Mouse (Mus musculus): ENCODE results near the gene Idh1. TPM values are rescaled to one million over a fixed set of nuclear protein-coding genes. Genes with fewer than 3 reads are reported as not detected.

The Idh1 gene
- polyA plus RNA-seq, 1 experiment = 35.1 TPM

DNA sequence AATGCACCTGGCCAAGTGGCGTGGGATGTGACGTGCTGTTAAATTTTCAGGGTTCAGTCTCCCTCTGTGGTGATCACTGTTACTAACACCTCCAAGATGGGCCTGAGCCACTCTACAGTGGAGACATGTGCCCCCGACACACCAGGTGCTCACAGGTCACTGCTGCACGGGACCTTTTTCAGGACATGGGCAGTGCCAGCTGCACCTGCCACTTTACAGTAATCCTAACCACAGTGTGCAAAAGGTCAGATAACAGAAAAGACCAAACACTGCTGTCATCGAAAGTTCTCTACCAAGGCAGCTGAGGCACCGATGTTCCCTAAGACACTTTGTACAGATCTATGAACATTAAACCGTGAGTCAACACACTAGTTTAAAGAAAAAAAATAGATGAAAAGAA lies 16.8 kb downstream of the Idh1 start:
- H3K4me1 ChIP-seq (ENCODE audit: control insufficient read depth, insufficient read depth, insufficient read length, low read length) = peaks cover 4% of the 10 kb centered on the region
- H3K36me3 ChIP-seq (ENCODE audit: control insufficient read depth, insufficient read depth, low read length) = peaks cover 80% of the 10 kb centered on the region
- 58% methylated on average over 7 of the region's 7 CpGs for WGBS
- TF ChIP-seq CTCF (IDR thresholded peaks at IDR 0.05; ENCODE audit: extremely low read depth, insufficient read length, insufficient replicate concordance, low read depth, low read length) = no peak
- H3K27me3 ChIP-seq (ENCODE audit: control insufficient read depth, insufficient read depth, low read length) = no peaks in the 10 kb centered on the region
- H3K4me3 ChIP-seq (ENCODE audit: low read depth, low read length) = no peak overlapping the region
- no peak overlapping the region for H3K27ac ChIP-seq (ENCODE audit: insufficient read depth, low read depth, low read length)

GRCm38 (mm10) chr1:65167496-65167895 lies 18.8 kb downstream of the Idh1 start:
- H3K4me1 ChIP-seq (ENCODE audit: control insufficient read depth, insufficient read depth, insufficient read length, low read length) = no peaks in the 10 kb centered on the region
- H3K27ac ChIP-seq (ENCODE audit: insufficient read depth, low read depth, low read length) = no peak overlapping the region
- 43% methylated on average over 1 of the region's 1 CpGs for whole genome bisulfite sequencing
- no peak overlapping the region for H3K4me3 ChIP-seq (ENCODE audit: low read depth, low read length)
- H3K27me3 ChIP-seq (ENCODE audit: control insufficient read depth, insufficient read depth, low read length) = no peaks in the 10 kb centered on the region
- TF ChIP-seq POLR2A (IDR thresholded peaks at IDR 0.05; ENCODE audit: low read depth, low read length) (no peak), CTCF (IDR thresholded peaks at IDR 0.05; ENCODE audit: extremely low read depth, insufficient read length, insufficient replicate concordance, low read depth, low read length) (no peak)
- H3K36me3 ChIP-seq (ENCODE audit: control insufficient read depth, insufficient read depth, low read length) = peaks cover 79% of the 10 kb centered on the region

DNA sequence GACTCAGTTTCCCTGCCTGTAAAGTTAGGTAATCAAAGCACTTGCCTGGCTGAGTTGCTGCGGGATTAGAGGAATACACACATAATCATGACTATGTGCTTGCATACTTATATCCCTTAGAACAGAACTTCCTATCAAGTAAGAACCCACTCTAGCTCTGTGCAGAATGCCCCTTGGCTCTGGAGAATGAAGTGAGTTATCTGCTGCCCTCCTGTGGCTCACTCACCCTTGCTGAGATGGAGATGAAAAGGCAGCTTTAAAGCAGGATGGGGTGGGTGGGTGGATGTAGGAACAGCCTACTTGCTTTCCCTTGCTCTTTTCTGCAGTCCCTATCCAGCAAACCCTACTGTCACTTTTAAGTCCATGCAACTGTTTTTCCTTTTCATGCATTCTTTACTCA lies 24.1 kb downstream of the Idh1 start:
- Histone ChIP-seq H3K36me3 (ENCODE audit: control insufficient read depth, insufficient read depth, low read length) (peaks cover 76% of the 10 kb centered on the region), H3K4me1 (ENCODE audit: control insufficient read depth, insufficient read depth, insufficient read length, low read length) (no peaks in the 10 kb centered on the region), H3K27ac (ENCODE audit: insufficient read depth, low read depth, low read length) (no peak overlapping the region), H3K27me3 (ENCODE audit: control insufficient read depth, insufficient read depth, low read length) (no peaks in the 10 kb centered on the region), H3K4me3 (ENCODE audit: low read depth, low read length) (no peak overlapping the region)
- no peak for TF ChIP-seq CTCF (IDR thresholded peaks at IDR 0.05; ENCODE audit: extremely low read depth, insufficient read length, insufficient replicate concordance, low read depth, low read length)
- no peak for TF ChIP-seq POLR2A (IDR thresholded peaks at IDR 0.05; ENCODE audit: low read depth, low read length)
- WGBS = 93% methylated on average over 1 of the region's 1 CpGs

- peak overlapping the region; percentile 70; the same call in 1 of the 2 replicates for H3K27ac ChIP-seq (ENCODE audit: insufficient read depth, low read depth, low read length)
- no peak for TF ChIP-seq POLR2A (IDR thresholded peaks at IDR 0.05; ENCODE audit: low read depth, low read length)
- TF ChIP-seq CTCF (IDR thresholded peaks at IDR 0.05; ENCODE audit: extremely low read depth, insufficient read length, insufficient replicate concordance, low read depth, low read length) = no peak
Observed at GRCm38 (mm10) chr1:65156111-65156510, 30.2 kb downstream of the Idh1 start.

GRCm38 (mm10) chr1:65154814-65155213 lies 31.5 kb downstream of the Idh1 start:
- peak overlapping the region; percentile 87; the same call in 1 of the 2 replicates for H3K27ac ChIP-seq (ENCODE audit: insufficient read depth, low read depth, low read length)
- H3K4me1 ChIP-seq (ENCODE audit: control insufficient read depth, insufficient read depth, insufficient read length, low read length) = peaks cover 8% of the 10 kb centered on the region; the same call in 1 of the 2 replicates
- H3K36me3 ChIP-seq (ENCODE audit: control insufficient read depth, insufficient read depth, low read length) = peaks cover 17% of the 10 kb centered on the region
- no peaks in the 10 kb centered on the region for H3K27me3 ChIP-seq (ENCODE audit: control insufficient read depth, insufficient read depth, low read length)
- no peak overlapping the region for H3K4me3 ChIP-seq (ENCODE audit: low read depth, low read length)
- TF ChIP-seq POLR2A (IDR thresholded peaks at IDR 0.05; ENCODE audit: low read depth, low read length) (no peak), CTCF (IDR thresholded peaks at IDR 0.05; ENCODE audit: extremely low read depth, insufficient read length, insufficient replicate concordance, low read depth, low read length) (no peak)

More at GRCm38 (mm10) chr1:65156111-65156510, 30.2 kb downstream of the Idh1 start:
- no peak overlapping the region for H3K4me3 ChIP-seq (ENCODE audit: low read depth, low read length)
- H3K36me3 ChIP-seq (ENCODE audit: control insufficient read depth, insufficient read depth, low read length) = peaks cover 30% of the 10 kb centered on the region
- no peaks in the 10 kb centered on the region for H3K27me3 ChIP-seq (ENCODE audit: control insufficient read depth, insufficient read depth, low read length)
- WGBS = 93% methylated on average over 5 of the region's 5 CpGs
- peaks cover 8% of the 10 kb centered on the region; the same call in 1 of the 2 replicates for H3K4me1 ChIP-seq (ENCODE audit: control insufficient read depth, insufficient read depth, insufficient read length, low read length)

DNA sequence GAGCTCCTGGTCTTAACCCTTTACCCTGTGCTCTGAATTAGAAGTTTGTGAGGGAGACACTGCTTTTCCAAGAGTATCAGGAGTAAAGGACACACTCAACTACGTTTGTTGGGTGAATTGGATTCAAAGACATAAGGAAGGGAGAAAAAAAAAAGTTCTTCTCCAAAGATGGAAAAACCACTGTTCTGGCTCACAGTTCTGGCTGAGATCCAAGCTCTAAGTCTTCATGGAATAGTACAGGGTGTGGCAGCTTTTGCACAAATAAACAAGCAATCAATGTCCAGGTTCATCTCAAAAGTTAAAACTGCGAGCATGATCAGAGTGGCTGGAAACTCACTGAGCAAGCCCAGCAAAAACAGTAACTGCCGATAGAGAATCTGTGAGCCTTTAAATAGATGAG lies 38.3 kb downstream of the Idh1 start:
- Histone ChIP-seq H3K36me3 (ENCODE audit: control insufficient read depth, insufficient read depth, low read length) (no peaks in the 10 kb centered on the region), H3K27ac (ENCODE audit: insufficient read depth, low read depth, low read length) (no peak overlapping the region), H3K4me1 (ENCODE audit: control insufficient read depth, insufficient read depth, insufficient read length, low read length) (peaks cover 7% of the 10 kb centered on the region; the same call in 1 of the 2 replicates), H3K27me3 (ENCODE audit: control insufficient read depth, insufficient read depth, low read length) (no peaks in the 10 kb centered on the region), H3K4me3 (ENCODE audit: low read depth, low read length) (no peak overlapping the region)
- TF ChIP-seq CTCF (IDR thresholded peaks at IDR 0.05; ENCODE audit: extremely low read depth, insufficient read length, insufficient replicate concordance, low read depth, low read length) (no peak), POLR2A (IDR thresholded peaks at IDR 0.05; ENCODE audit: low read depth, low read length) (no peak)
- WGBS = 45% methylated on average over 3 of the region's 3 CpGs

- Histone ChIP-seq H3K27ac (ENCODE audit: insufficient read depth, low read depth, low read length) (no peak overlapping the region), H3K36me3 (ENCODE audit: control insufficient read depth, insufficient read depth, low read length) (no peaks in the 10 kb centered on the region), H3K4me3 (ENCODE audit: low read depth, low read length) (no peak overlapping the region), H3K4me1 (ENCODE audit: control insufficient read depth, insufficient read depth, insufficient read length, low read length) (peaks cover 7% of the 10 kb centered on the region; the same call in 1 of the 2 replicates), H3K27me3 (ENCODE audit: control insufficient read depth, insufficient read depth, low read length) (no peaks in the 10 kb centered on the region)
- TF ChIP-seq CTCF (IDR thresholded peaks at IDR 0.05; ENCODE audit: extremely low read depth, insufficient read length, insufficient replicate concordance, low read depth, low read length) (no peak), POLR2A (IDR thresholded peaks at IDR 0.05; ENCODE audit: low read depth, low read length) (no peak)
- WGBS = 93% methylated on average over 5 of the region's 5 CpGs
Observed at GRCm38 (mm10) chr1:65147326-65147725, 39.0 kb downstream of the Idh1 start.
